In the genomic region with DNA sequence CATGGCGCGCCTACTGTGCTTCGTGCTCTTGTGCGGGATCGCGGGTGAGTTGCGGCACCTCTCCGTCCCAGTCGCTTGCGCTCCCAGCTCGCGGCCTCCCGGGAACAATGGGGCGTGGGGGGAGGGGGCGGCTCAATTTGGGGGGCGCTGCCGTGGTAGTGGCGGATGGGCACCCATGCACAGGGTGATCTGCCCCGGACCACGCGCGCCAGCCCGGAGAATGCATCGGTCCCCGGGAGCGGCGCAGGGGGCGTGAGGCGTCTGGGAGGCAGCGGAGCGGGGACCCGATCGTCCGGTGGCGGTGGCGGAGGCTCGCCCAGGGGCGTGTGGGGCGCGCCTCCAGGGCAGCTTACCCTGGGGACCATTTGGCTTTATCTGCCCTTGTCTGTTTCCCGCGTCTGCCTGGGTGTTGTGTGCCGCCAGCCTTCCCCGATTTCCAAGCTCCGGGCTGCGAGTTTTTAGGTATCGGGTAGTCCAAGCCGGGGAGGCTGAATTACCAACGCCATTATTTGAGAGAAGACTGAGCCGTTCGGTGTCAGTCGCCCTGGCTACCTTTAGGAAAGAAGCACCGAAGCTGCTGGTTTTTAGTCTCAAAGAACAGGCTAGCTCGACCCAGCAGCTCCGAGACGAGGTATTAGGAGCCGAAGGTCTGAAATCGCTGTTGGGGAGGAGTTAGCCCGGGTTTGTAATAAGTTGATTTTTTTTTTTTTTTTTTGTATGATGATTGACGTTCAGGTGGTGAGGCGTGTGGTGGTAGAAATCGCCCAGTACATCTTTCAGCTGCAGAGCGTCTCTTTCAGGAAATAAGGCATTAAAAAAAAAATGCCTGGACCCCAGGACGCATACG, we compare ENCODE assay signal across 8 mouse cellular contexts. TPM values are rescaled to one million over a fixed set of nuclear protein-coding genes. Genes with fewer than 3 reads are reported as not detected.
DNase-seq lines count a peak whose midpoint lies in the region; ATAC-seq and TF ChIP-seq lines count a peak whose summit lies in the region.

No protein-coding gene starts in this region.

- H3K9me3 ChIP-seq in heart, embryonic 13.5 days: no peaks in the 10 kb centered on the region
- no peaks in the 10 kb centered on the region for H3K9me3 ChIP-seq in kidney, embryonic 16.5 days (ENCODE audit: low read length)

- H3K4me2 ChIP-seq in heart, embryonic 13.5 days: peak overlapping the region; percentile 85
- H3K4me2 ChIP-seq in kidney, embryonic 16.5 days (replicated peaks; ENCODE audit: low read depth, low read length): peak overlapping the region; percentile 74

- peak overlapping the region; percentile 93 for H3K9ac ChIP-seq in heart, embryonic 13.5 days
- H3K9ac ChIP-seq in kidney, embryonic 16.5 days (replicated peaks; ENCODE audit: low read length): peak overlapping the region; percentile 66

- H3K36me3 ChIP-seq in C2C12 (ENCODE audit: control insufficient read depth, insufficient read depth): no peaks in the 10 kb centered on the region
- no peaks in the 10 kb centered on the region for H3K36me3 ChIP-seq in heart, embryonic 13.5 days
- no peaks in the 10 kb centered on the region for H3K36me3 ChIP-seq in kidney, embryonic 16.5 days (ENCODE audit: insufficient read depth, low read length)

- peak; percentile 38 to 59 for DNase-seq in cerebellum, adult 18-20 months
- no peak for DNase-seq in cerebellum, postnatal 4 days (ENCODE audit: low spot score in 2 of 2)
- DNase-seq in cerebellum, adult 9-10 months: peak; percentile 39
- DNase-seq in testis, postnatal 14 days (ENCODE audit: low spot score): peak; percentile 30

- no peak for TF ChIP-seq CTCF in C2C12 (IDR thresholded peaks at IDR 0.05; ENCODE audit: control insufficient read depth, insufficient read depth, insufficient read length)

- H3K27me3 ChIP-seq in C2C12 (ENCODE audit: control insufficient read depth, insufficient read depth, insufficient read length): no peaks in the 10 kb centered on the region
- H3K27me3 ChIP-seq in heart, embryonic 13.5 days (replicated peaks): peaks cover 5% of the 10 kb centered on the region; the same call in 1 of the 2 replicates
- H3K27me3 ChIP-seq in kidney, embryonic 16.5 days (ENCODE audit: insufficient read depth, low read length): 0 out of 2 replicates have a peak, but pooled peaks cover 2% of the 10 kb centered on the region

- H3K79me3 ChIP-seq in C2C12 (ENCODE audit: low read depth): no peaks in the 10 kb centered on the region

- under 1% methylated on average over 64 of the region's 65 CpGs for WGBS in heart, embryonic 13.5 days
- under 1% methylated on average over 60 of the region's 65 CpGs for WGBS in kidney, embryonic 16.5 days

- H3K79me2 ChIP-seq in C2C12 (ENCODE audit: control insufficient read depth, insufficient read depth): no peaks in the 10 kb centered on the region

- peak overlapping the region; percentile 6 for H3K4me3 ChIP-seq in C2C12 (ENCODE audit: insufficient read depth, poor library complexity, severe bottlenecking)
- H3K4me3 ChIP-seq in heart, embryonic 13.5 days: peak overlapping the region; percentile 88
- peak overlapping the region; percentile 63 for H3K4me3 ChIP-seq in kidney, embryonic 16.5 days (ENCODE audit: low read length)

- H3ac ChIP-seq in C2C12 (ENCODE audit: control insufficient read depth, insufficient read length, low read depth): peak overlapping the region; percentile 46

- H3K4me1 ChIP-seq in heart, embryonic 13.5 days: peaks cover 39% of the 10 kb centered on the region
- H3K4me1 ChIP-seq in kidney, embryonic 16.5 days (ENCODE audit: insufficient read depth, low read length): peaks cover 11% of the 10 kb centered on the region; the same call in 1 of the 2 replicates

- peak overlapping the region; percentile 86 for H3K27ac ChIP-seq in heart, embryonic 13.5 days (replicated peaks)
- peak overlapping the region; percentile 67 for H3K27ac ChIP-seq in kidney, embryonic 16.5 days (ENCODE audit: low read length)

- no peak for ATAC-seq in heart, embryonic 13.5 days (ENCODE audit: extremely low read depth, insufficient number of reproducible peaks, low FRiP score, low TSS enrichment)
- ATAC-seq in kidney, embryonic 16.5 days (ENCODE audit: low FRiP score, low TSS enrichment): peak; percentile 57
- peak; percentile 36 for ATAC-seq in megakaryocyte, adult 5-6 weeks (ENCODE audit: poor library complexity, severe bottlenecking)

TF ChIP-seq in C2C12, 6 proteins besides CTCF, POLR2A, EP300 and RAD21:
- TF ChIP-seq MYOG (IDR thresholded peaks at IDR 0.05; ENCODE audit: control insufficient read depth, extremely low read depth, insufficient read length) (no peak), MYOD1 (IDR thresholded peaks at IDR 0.05; ENCODE audit: control insufficient read depth, insufficient read length, low read depth) (no peak), CEBPB (IDR thresholded peaks at IDR 0.05; ENCODE audit: low read depth) (no peak), USF1 (IDR thresholded peaks at IDR 0.05; ENCODE audit: low read depth) (no peak), MAX (IDR thresholded peaks at IDR 0.05) (no peak), FOSL1 (IDR thresholded peaks at IDR 0.05; ENCODE audit: insufficient read depth, low read length, poor library complexity, severe bottlenecking) (no peak)
TF ChIP-seq in C2C12: peak in this region for 0.

RNA-seq across cellular contexts. Expression of gene Cxadr, which starts 0.8 kb away (rescaled TPM):
- polyA plus RNA-seq in C2C12 (2012; fragmentation: generic; extraction: Trizol): 0.40 TPM
- polyA plus RNA-seq in heart, embryonic 13.5 days (2015; fragmentation: Nextera tagmentation; extraction: Ambion mirVana): 28.3 and 31.3 TPM in 2 replicates
- polyA plus RNA-seq in kidney, embryonic 16.5 days (2015; fragmentation: Nextera tagmentation; extraction: Ambion mirVana): 37.2 and 39.3 TPM in 2 replicates
- total RNA-seq in megakaryocyte, adult 5-6 weeks (2015): not detected in 2 replicates
- 0.07 and 0.20 TPM in 2 replicates for total RNA-seq in megakaryocyte, adult 5-6 weeks (2017)

Comparison
In these comparisons a context has a peak if more than half of its experiments do, and no peak if none do; other contexts are left out.
1. DNase-seq: peak in cerebellum, adult 18-20 months (2 of 2), cerebellum, adult 9-10 months (single experiment) and testis, postnatal 14 days (single experiment); none in cerebellum, postnatal 4 days (0 of 2).
2. H3K4me3 ChIP-seq: peak in every context shown above with its lines; median percentile 88 in heart, embryonic 13.5 days; 63 in kidney, embryonic 16.5 days; 6 in C2C12.
3. RNA of gene Cxadr, which starts 0.8 kb away (polyA plus RNA-seq): 37.2 to 39.3 TPM in kidney, embryonic 16.5 days and 28.3 to 31.3 TPM in heart, embryonic 13.5 days; 0.40 TPM in C2C12 (single experiment); every median in the first group is over 10 times any median in the second.